Mouse (Mus musculus) hindbrain, embryonic 13.5 days (tissue): Measurements from ENCODE around the gene Flcn. TPM values are rescaled to one million over a fixed set of nuclear protein-coding genes. Genes with fewer than 3 reads are reported as not detected.

ENCODE experiments used
- ATAC-seq: fragments of 200-750 bp; cut with Nextera tagmentation; 2 replicates; pipeline ENCODE4 v1.8.0; 2017; ENCODE audit warnings: moderate TSS enrichment; ENCODE audit not compliant: low FRiP score
- H3K27ac ChIP-seq: fragments of 300-500 bp; sonication (generic); 2 replicates; pipeline ENCODE4 v1.5.1; 2015; ENCODE audit warnings: inconsistent platforms, mild to moderate bottlenecking, moderate library complexity
- H3K27me3 ChIP-seq: fragments of 300-500 bp; sonication (generic); 2 replicates; pipeline ENCODE4 v1.6.1; 2015; ENCODE audit warnings: mild to moderate bottlenecking, inconsistent platforms
- H3K36me3 ChIP-seq: fragments of 300-500 bp; sonication (generic); 2 replicates; pipeline ENCODE4 v1.6.1; 2015; ENCODE audit warnings: mild to moderate bottlenecking, inconsistent platforms
- H3K4me1 ChIP-seq: fragments of 300-500 bp; sonication (generic); replicated peaks from 2 replicates; pipeline ENCODE4 v1.6.1; 2015; ENCODE audit warnings: inconsistent platforms
- H3K4me2 ChIP-seq: fragments of 300-500 bp; sonication (generic); 2 replicates; pipeline ENCODE4 v1.6.1; 2015; ENCODE audit warnings: inconsistent platforms, mild to moderate bottlenecking, moderate library complexity
- H3K4me3 ChIP-seq: fragments of 300-500 bp; sonication (generic); 2 replicates; pipeline ENCODE4 v1.5.1; 2015; ENCODE audit warnings: mild to moderate bottlenecking, inconsistent platforms
- H3K9ac ChIP-seq: fragments of 300-500 bp; sonication (generic); 2 replicates; pipeline ENCODE4 v1.6.1; 2015; ENCODE audit warnings: mild to moderate bottlenecking, inconsistent platforms
- H3K9me3 ChIP-seq: fragments of 300-500 bp; sonication (generic); 2 replicates; pipeline ENCODE4 v1.6.1; 2016; ENCODE audit warnings: inconsistent platforms
- WGBS: fragments of 180-500 bp; shearing (Covaris S2); methylation state at CpG from one replicate; pipeline ENCODE4 v1.1.7; 2015; 5-methylcytosine and 5-hydroxymethylcytosine counted together
- polyA plus RNA-seq: library from polyadenylated mRNA; unstranded; fragments of >200 nt; fragmentation: Nextera tagmentation; extraction: Ambion mirVana; gene quantifications from 2 replicates; pipeline ENCODE4 v1.2.1, GENCODE M21; 2015

The Flcn gene
- polyA plus RNA-seq, 1 experiment from 2014 or later = 39.6 TPM

DNA sequence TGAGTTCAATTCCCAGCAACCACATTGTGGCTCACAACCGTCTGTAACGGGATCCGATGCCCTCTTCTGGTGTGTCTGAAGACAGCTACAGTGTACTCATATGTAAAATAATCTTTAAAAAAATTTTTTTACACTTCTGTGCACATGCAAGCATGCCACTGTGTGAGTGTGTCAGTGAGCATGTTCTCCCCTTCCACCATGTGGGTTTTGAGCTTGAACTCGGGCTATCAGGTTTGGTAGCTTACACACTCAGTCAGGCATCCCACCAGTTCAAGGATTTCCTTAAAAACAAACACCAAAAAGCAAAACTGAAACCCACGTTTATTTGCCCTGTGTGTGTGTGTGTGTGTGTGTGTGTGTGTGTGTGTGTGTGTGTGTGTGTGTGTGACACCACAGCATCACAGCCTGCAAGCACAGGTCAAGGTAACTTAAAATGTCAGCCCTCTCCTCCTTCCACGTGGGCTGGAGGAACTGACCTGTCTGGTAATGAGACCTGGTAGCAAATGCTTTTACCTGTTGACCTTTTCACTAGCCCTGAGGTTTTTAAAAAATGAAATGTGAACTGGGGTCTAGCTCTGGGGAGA is 5.8 kb upstream of the Flcn start:
- Histone ChIP-seq H3K9ac (no peak overlapping the region), H3K27me3 (no peaks in the 10 kb centered on the region), H3K27ac (no peak overlapping the region), H3K4me1 (peaks cover 5% of the 10 kb centered on the region; the same call in 1 of the 2 replicates), H3K4me3 (no peak overlapping the region), H3K9me3 (no peaks in the 10 kb centered on the region), H3K36me3 (peaks cover 50% of the 10 kb centered on the region), H3K4me2 (no peak overlapping the region)
- ATAC-seq = no peak
- 92% methylated on average over 6 of the region's 6 CpGs for WGBS

DNA sequence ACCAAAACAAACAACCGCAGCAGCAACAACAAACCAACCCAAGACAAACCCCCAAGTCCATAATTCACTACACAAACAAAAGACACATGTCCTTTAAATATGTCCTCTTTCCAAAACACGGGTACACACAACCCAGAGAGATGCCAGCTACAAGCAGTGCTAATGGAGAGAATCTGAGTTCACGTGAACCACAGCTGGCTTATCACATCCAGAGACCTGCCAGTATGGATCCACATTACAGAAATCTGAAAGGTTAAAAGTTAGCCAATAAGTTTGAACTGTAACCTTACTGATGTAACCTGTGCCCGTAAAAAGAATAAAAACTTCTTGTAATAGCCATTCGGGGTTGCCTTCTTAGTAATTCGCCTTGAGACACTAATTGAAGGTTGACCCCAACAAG is 5.1 kb upstream of the Flcn start:
- H3K27ac ChIP-seq = no peak overlapping the region
- H3K4me1 ChIP-seq = peaks cover 5% of the 10 kb centered on the region; the same call in 1 of the 2 replicates
- ATAC-seq = no peak
- H3K9ac ChIP-seq = no peak overlapping the region
- no peaks in the 10 kb centered on the region for H3K27me3 ChIP-seq
- 93% methylated on average over 6 of the region's 6 CpGs for WGBS
- no peaks in the 10 kb centered on the region for H3K9me3 ChIP-seq
- no peak overlapping the region for H3K4me3 ChIP-seq
- H3K36me3 ChIP-seq = peaks cover 44% of the 10 kb centered on the region
- H3K4me2 ChIP-seq = no peak overlapping the region

DNA sequence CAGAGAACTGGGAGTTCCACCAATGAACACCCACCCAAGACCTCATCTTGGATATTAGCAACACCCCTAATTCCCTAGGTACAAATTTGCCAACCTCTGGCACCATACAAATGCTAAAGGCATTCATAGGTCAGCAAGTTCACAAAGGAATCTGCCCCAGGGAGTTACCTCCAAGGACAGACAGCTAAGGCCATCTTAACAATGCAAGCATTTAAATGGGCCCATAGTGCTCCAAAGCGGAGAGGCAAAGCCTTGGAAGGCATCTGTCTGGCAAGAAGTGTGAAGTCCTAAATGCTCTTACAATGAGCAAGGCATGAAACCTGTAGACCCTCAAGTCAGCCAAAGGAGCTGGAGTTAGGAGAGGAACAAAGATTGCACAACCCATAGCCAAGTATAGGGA is 4.5 kb upstream of the Flcn start:
- no peak for ATAC-seq
- 77% methylated on average over 1 of the region's 1 CpGs for WGBS
- H3K9ac ChIP-seq = no peak overlapping the region
- H3K36me3 ChIP-seq = peaks cover 38% of the 10 kb centered on the region
- no peaks in the 10 kb centered on the region for H3K9me3 ChIP-seq
- no peaks in the 10 kb centered on the region for H3K27me3 ChIP-seq
- H3K4me3 ChIP-seq = no peak overlapping the region
- H3K4me2 ChIP-seq = no peak overlapping the region
- H3K4me1 ChIP-seq = peaks cover 5% of the 10 kb centered on the region; the same call in 1 of the 2 replicates
- no peak overlapping the region for H3K27ac ChIP-seq

DNA sequence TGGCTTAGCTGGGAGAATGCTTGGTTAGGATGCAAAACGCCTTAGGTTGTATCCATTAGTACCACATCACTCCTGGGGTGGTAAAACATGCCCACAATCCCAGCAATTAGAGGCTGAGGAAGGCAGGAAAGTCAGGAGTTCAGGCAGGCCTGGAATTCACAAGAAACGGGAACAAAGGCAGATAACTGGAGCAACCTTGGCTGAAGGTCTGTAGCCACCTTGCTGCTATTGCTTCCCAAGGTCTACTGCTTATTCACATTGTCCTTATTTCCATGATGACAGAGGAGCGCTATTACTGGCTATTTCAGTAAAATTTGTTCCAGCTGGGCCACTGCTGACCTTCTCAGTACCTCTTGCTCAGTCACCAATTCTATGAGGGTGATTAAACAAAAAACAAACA is 3.5 kb upstream of the Flcn start:
- Histone ChIP-seq H3K27me3 (no peaks in the 10 kb centered on the region), H3K36me3 (peaks cover 28% of the 10 kb centered on the region), H3K4me1 (peaks cover 15% of the 10 kb centered on the region), H3K9me3 (no peaks in the 10 kb centered on the region), H3K27ac (no peak overlapping the region), H3K4me2 (no peak overlapping the region), H3K9ac (no peak overlapping the region), H3K4me3 (no peak overlapping the region)
- no peak for ATAC-seq
- WGBS = 90% methylated on average over 3 of the region's 3 CpGs

DNA sequence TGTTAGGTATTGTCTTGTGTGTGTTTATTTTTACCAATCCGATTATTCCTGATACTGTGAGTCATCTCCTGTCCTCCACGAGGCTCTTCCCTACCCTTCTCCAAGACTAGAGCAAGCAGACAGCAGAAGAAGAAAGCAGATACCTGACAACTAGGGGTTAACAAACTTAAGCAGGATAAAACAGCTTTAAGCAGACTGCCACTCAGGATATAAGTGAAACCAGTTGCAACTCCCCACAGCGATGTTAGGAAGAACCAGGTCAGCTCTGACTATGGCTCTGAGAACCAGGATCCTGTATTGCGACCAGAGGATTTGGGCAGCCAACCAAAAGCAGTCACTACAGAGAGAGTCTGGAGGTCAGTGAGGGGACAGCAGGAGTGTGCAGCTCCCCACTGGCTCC is 1.4 kb upstream of the Flcn start:
- Histone ChIP-seq H3K27ac (no peak overlapping the region), H3K4me2 (no peak overlapping the region), H3K27me3 (no peaks in the 10 kb centered on the region), H3K4me1 (peaks cover 27% of the 10 kb centered on the region), H3K9ac (0 out of 2 replicates have a peak overlapping the region, but pooled peaks have one; percentile 19), H3K36me3 (peaks cover 23% of the 10 kb centered on the region), H3K4me3 (no peak overlapping the region), H3K9me3 (no peaks in the 10 kb centered on the region)
- WGBS = 81% methylated on average over 4 of the region's 4 CpGs
- ATAC-seq = no peak

DNA sequence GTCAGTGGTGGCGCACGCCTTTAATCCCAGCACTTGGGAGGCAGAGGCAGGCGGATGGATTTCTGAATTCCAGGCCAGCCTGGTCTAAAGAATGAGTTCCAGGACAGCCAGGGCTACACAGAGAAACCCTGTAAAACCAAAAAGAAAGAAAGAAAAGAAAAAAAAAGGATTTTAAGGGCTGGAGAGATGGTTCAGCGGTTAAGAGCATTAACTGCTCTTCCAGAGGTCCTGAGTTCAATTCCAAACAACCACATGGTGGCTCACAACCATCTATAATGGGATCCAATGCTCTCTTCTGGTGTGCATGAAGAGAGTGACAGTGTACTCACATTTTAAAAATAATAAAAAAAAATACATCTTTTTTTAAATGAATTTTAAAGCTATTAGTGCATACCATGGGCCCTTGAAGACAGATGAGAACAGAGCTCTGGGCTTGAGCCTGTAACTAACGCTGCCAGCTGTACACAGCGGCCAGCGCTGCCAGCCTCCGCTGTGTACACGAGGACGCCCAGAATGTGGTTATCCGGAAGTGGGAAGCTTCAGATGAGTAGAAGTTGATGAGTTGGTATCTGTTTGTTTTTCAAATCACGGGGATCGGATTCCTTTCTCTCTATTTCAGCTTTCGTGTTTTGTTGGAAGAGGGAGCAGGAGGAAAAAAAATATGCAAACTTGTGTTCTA is 803 bp upstream of the Flcn start:
- peaks cover 27% of the 10 kb centered on the region for H3K4me1 ChIP-seq
- H3K27ac ChIP-seq = peak overlapping the region; percentile 99
- ATAC-seq = no peak
- peak overlapping the region; percentile 89 for H3K4me2 ChIP-seq
- peak overlapping the region; percentile 90 for H3K9ac ChIP-seq
- 69% methylated on average over 14 of the region's 14 CpGs for WGBS
- H3K4me3 ChIP-seq = peak overlapping the region; percentile 86
- no peaks in the 10 kb centered on the region for H3K27me3 ChIP-seq
- peaks cover 23% of the 10 kb centered on the region for H3K36me3 ChIP-seq
- H3K9me3 ChIP-seq = no peaks in the 10 kb centered on the region

DNA sequence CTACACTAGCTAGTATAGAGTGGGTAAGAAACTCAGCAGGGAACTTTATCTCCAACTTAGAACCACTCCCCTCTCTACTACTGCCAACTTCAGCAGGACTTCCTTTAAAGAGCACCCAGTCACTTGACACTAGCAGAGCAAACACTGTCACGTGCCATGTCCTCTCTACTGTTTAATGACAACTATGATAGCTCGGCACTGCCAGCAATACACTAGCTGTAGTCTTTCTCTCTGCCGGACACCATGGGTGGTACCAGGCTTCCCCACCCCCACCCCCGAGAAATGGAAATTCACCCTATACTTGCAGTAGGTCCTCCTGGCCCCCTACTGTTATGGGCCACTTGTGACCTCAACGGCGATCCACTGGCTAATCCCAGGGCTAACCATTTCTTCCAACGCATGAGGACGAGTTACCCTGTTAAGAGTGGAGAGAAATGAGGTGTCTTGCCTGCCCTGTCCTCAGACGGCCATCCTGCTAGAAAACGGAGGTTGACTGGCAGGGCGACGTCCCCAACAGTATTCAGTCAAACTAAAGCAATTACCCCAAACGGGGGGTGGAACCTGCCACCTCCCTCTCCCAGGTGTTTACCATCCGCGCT is 646 bp downstream of the Flcn start:
- H3K36me3 ChIP-seq = peaks cover 36% of the 10 kb centered on the region
- peak; percentile 33 for ATAC-seq
- peaks cover 27% of the 10 kb centered on the region for H3K4me1 ChIP-seq
- H3K4me2 ChIP-seq = peak overlapping the region; percentile 89
- under 1% methylated on average over 15 of the region's 15 CpGs for WGBS
- no peaks in the 10 kb centered on the region for H3K9me3 ChIP-seq
- H3K27ac ChIP-seq = peak overlapping the region; percentile 99
- H3K9ac ChIP-seq = peak overlapping the region; percentile 90
- H3K4me3 ChIP-seq = peak overlapping the region; percentile 86
- no peaks in the 10 kb centered on the region for H3K27me3 ChIP-seq

DNA sequence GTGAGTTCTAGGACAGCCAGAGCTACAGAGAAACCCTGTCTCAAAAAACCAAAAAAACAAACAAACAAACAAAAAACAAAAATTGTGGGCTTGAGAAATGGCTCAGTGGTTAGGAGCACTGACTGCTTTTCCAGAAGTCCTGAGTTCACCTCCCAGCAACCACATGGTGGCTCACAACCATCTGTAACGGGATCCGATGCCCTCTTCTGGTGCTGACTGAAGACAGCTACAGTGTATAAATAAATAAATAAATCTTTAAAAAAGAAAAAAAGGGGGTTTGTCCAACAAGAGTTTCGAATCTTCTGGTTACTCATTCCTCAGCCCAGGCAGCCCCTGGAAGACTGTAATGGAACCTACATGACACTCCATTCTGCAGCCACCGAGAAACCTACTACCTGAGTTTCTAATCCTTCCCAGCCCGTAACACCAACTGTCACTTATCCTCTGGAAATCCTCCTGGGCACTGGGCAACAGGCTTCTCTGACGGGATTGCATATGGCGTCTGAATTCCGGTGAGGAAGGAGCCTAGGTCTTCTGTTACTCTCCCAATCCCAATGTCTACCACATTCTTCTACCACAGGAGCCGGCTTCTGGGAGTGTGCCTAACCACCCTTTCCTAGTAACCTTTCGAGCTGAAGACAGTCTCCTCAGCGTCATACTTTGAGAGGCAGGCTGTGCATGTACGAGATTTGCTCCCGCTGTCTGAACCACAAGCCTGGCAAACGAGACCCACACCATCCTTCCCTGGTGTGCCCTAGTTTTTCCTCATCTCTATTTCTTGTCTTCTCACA is 1.5 kb downstream of the Flcn start:
- WGBS = 73% methylated on average over 14 of the region's 14 CpGs
- peak overlapping the region; percentile 90 for H3K9ac ChIP-seq

DNA sequence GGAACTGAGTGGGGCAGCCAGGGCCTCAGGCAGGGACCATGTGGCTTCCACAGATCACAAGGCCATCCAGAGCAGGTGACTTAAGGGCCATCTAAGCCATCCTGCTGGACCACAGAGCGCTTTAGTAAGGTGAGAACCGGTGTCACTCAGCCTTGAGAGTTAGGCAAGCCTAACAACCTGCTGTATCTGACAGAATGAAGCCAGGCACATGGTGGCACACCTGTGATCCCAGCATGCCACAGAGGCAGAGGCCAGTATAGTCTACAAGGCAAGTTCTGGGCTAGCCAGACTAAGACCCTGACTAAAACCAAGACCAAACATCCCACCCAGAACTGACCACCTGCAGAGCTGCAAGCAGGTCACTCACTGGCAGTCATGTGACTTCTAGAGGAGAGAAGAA is 4.2 kb downstream of the Flcn start:
- H3K27me3 ChIP-seq = no peaks in the 10 kb centered on the region
- H3K9ac ChIP-seq = no peak overlapping the region
- H3K36me3 ChIP-seq = peaks cover 70% of the 10 kb centered on the region
- peaks cover 22% of the 10 kb centered on the region for H3K4me1 ChIP-seq
- H3K4me2 ChIP-seq = no peak overlapping the region
- H3K9me3 ChIP-seq = no peaks in the 10 kb centered on the region
- no peak overlapping the region for H3K27ac ChIP-seq
- WGBS = 95% methylated on average over 2 of the region's 2 CpGs
- ATAC-seq = no peak
- no peak overlapping the region for H3K4me3 ChIP-seq

More for the DNA sequence above, 1.5 kb downstream of the Flcn start:
- peak overlapping the region; percentile 89 for H3K4me2 ChIP-seq
- no peaks in the 10 kb centered on the region for H3K27me3 ChIP-seq
- ATAC-seq = no peak
- H3K27ac ChIP-seq = no peak overlapping the region
- H3K4me3 ChIP-seq = peak overlapping the region; percentile 86
- H3K9me3 ChIP-seq = no peaks in the 10 kb centered on the region
- H3K4me1 ChIP-seq = peaks cover 27% of the 10 kb centered on the region
- H3K36me3 ChIP-seq = peaks cover 43% of the 10 kb centered on the region

DNA sequence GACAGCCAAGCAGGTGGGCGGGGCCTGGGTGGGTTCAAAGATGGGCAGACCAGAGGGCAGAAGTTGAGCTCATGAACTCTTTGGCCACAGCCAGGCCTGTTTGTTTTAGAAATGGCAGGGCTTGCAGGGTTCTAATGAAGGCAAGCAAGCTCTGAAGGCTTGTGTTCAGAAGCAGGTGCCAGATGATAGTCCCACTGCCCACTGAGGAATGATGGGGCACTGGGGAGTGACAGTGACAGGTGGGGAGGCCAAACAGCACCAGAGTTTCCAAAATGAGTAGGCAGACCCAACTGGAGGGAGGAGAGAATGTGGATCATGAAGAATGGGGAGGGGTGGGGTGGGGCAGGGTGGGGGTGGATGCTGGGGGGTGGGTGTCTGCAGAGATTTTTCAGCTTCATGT is 4.6 kb downstream of the Flcn start:
- no peaks in the 10 kb centered on the region for H3K27me3 ChIP-seq
- no peak overlapping the region for H3K9ac ChIP-seq
- 100% methylated on average over 1 of the region's 1 CpGs for WGBS
- H3K27ac ChIP-seq = no peak overlapping the region
- no peak for ATAC-seq
- no peaks in the 10 kb centered on the region for H3K9me3 ChIP-seq
- H3K36me3 ChIP-seq = peaks cover 74% of the 10 kb centered on the region
- peaks cover 22% of the 10 kb centered on the region for H3K4me1 ChIP-seq
- no peak overlapping the region for H3K4me3 ChIP-seq
- no peak overlapping the region for H3K4me2 ChIP-seq

DNA sequence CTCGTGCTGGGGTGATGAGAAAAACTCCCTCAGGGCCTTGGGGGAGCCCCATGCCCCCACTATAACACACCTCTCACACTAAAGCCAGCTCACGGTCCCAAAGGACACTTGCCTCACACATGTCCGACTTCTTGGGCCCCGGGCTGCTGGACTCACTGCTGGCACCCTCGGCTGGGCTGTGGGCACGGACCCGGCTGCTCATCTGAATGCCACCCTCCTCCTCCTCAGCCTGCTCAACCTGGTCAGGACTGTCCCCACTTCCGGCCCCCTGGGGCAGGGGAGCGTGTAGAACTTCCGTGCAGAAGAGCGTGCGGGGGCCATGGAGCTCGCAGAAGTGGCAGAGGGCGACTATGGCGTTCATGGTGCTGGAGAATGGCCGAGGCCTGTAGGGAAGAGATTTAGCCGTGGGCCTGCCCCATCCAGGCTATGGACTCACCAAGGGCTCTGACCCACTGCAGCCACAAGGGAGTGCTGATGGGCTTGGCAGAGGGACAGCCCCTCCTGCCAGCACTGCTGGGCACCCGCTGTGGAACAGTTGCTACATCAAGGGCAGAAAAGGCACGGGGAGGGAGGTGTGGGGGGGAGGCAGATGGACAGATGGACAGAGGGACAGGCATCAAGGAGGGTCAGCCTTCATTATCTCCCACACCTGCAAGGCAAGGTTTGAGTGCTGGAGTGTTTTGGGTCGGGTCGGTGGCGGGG is 5.3 kb downstream of the Flcn start:
- H3K4me3 ChIP-seq = no peak overlapping the region
- H3K27ac ChIP-seq = no peak overlapping the region
- no peak overlapping the region for H3K4me2 ChIP-seq
- 95% methylated on average over 22 of the region's 22 CpGs for WGBS
- H3K9ac ChIP-seq = no peak overlapping the region
- peaks cover 81% of the 10 kb centered on the region for H3K36me3 ChIP-seq
- H3K9me3 ChIP-seq = no peaks in the 10 kb centered on the region
- ATAC-seq = no peak
- H3K27me3 ChIP-seq = no peaks in the 10 kb centered on the region
- peaks cover 22% of the 10 kb centered on the region for H3K4me1 ChIP-seq

DNA sequence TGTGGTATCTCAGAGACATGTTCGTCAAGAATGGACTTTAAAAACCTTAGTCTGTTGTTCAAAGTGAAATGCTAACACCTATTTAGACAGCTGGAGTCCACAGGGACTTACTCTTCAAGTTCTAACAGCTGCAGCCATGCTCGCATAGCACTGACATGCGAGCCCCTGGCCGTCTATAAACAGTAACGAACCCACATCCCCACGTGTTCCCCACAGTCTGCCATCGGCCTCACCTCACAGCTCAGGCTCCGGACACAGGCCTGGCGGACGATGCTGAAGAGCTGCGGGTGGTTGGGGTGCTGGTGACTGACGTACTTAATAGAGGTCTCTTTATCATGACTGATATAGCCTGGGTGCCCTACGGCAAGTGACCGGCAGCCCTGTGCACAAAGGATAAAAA is 6.3 kb downstream of the Flcn start:
- H3K36me3 ChIP-seq = peaks cover 92% of the 10 kb centered on the region
- H3K27ac ChIP-seq = no peak overlapping the region
- no peak overlapping the region for H3K4me3 ChIP-seq
- H3K4me1 ChIP-seq = peaks cover 15% of the 10 kb centered on the region
- ATAC-seq = no peak
- 92% methylated on average over 14 of the region's 14 CpGs for WGBS
- no peak overlapping the region for H3K4me2 ChIP-seq
- H3K27me3 ChIP-seq = no peaks in the 10 kb centered on the region
- H3K9me3 ChIP-seq = no peaks in the 10 kb centered on the region
- H3K9ac ChIP-seq = no peak overlapping the region
